Mouse (Mus musculus) mature B cell (primary cell): Measurements from ENCODE around the gene Mast3.

Experiments
- in situ Hi-C: fragments of 300-500 bp; cut with MboI; formaldehyde crosslinking; loops from 2 replicates; pipeline ENCODE4 v1.14.3; 2019

Gene Mast3

GRCm38 (mm10) chr8:70762118-70762517 lies 42.7 kb downstream of the Mast3 start:
- in situ Hi-C loops = no loop called here

GRCm38 (mm10) chr8:70760775-70761406 lies 44.0 kb downstream of the Mast3 start, which contains the start of gene Mpv17l2:
Gene Mpv17l2, minus strand, starts transcription at chr8:70760946.
- in situ Hi-C loops = no loop called here

GRCm38 (mm10) chr8:70760350-70760749 lies 44.5 kb downstream of the Mast3 start:
- in situ Hi-C loops = no loop called here

- in situ Hi-C loops = no loop called here
Observed at GRCm38 (mm10) chr8:70758616-70759561, 46.0 kb downstream of the Mast3 start.

GRCm38 (mm10) chr8:70758308-70758615 lies 46.6 kb downstream of the Mast3 start:
- in situ Hi-C loops = no loop called here

GRCm38 (mm10) chr8:70757523-70758307 lies 47.1 kb downstream of the Mast3 start:
- in situ Hi-C loops = no loop called here

- in situ Hi-C loops = no loop called here
Observed at GRCm38 (mm10) chr8:70756476-70757040, 48.3 kb downstream of the Mast3 start.

- in situ Hi-C loops = no loop called here
Observed at GRCm38 (mm10) chr8:70755661-70756475, 49.0 kb downstream of the Mast3 start.

GRCm38 (mm10) chr8:70754871-70755660 lies 49.8 kb downstream of the Mast3 start:
- in situ Hi-C loops = loop anchor here (5.0 kb wide), 1 partner anchor 38 kb away; the partner anchor contains the start of gene Gm3336

GRCm38 (mm10) chr8:70754043-70754870 lies 50.6 kb downstream of the Mast3 start, which contains the start of gene Rab3a:
Gene Rab3a, plus strand, starts transcription at chr8:70754679.
- in situ Hi-C loops = loop anchor here (5.0 kb wide), 1 partner anchor 37 kb away; the partner anchor contains the start of gene Gm3336

GRCm38 (mm10) chr8:70753151-70753550 lies 51.7 kb downstream of the Mast3 start:
- in situ Hi-C loops = loop anchor here (5.0 kb wide), 1 partner anchor 36 kb away; the partner anchor contains the start of gene Gm3336

- in situ Hi-C loops = loop anchor here (5.0 kb wide), 1 partner anchor 35 kb away; the partner anchor contains the start of gene Gm3336
Observed at GRCm38 (mm10) chr8:70752000-70752764, 52.7 kb downstream of the Mast3 start.

GRCm38 (mm10) chr8:70750128-70750680 lies 54.6 kb downstream of the Mast3 start:
- in situ Hi-C loops = loop anchor here (5.0 kb wide), 1 partner anchor 33 kb away; the partner anchor contains the start of gene Gm3336

- in situ Hi-C loops = no loop called here
Observed at GRCm38 (mm10) chr8:70749097-70749674, 55.7 kb downstream of the Mast3 start.

GRCm38 (mm10) chr8:70748246-70749096 lies 56.4 kb downstream of the Mast3 start:
- in situ Hi-C loops = no loop called here

- in situ Hi-C loops = no loop called here
Observed at GRCm38 (mm10) chr8:70747211-70747890, 57.5 kb downstream of the Mast3 start.
